Mouse (Mus musculus): ENCODE data around the gene Dffa.

GRCm38 (mm10) chr4:149168016-149168415 is 64.1 kb downstream of the Dffa start:
- no peak for TF ChIP-seq GATA1 (IDR thresholded peaks at IDR 0.05; ENCODE audit: borderline replicate concordance, low read length)
- TF ChIP-seq FLI1 (IDR thresholded peaks at IDR 0.05; ENCODE audit: low read length): no peak
